8 mouse cellular contexts compared by ENCODE assay signal in the genomic region with DNA sequence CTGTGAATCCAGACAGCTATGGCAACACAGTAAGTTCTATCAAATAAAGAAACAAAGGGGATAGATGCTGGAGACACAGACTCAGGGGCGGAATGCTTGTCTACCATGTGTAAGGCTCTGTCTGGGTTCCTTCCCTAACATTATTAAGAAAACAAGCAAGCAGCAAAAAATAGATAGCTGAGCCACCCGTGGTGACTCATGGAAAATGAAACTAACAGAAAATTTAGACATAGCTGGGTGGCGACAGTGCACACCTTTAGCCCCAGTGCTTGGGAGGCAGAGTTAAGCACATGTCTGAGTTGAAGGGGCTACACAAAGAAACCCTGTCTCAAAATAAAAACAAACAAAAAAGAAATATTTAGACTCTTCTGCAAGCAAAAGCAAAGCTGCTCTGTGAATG. TPM values are rescaled to one million over a fixed set of nuclear protein-coding genes. Genes with fewer than 3 reads are reported as not detected.
DNase-seq lines count a peak whose midpoint lies in the region; ATAC-seq and TF ChIP-seq lines count a peak whose summit lies in the region.

No protein-coding gene starts in this region.

- peak overlapping the region; percentile 51; the same call in 1 of the 2 replicates for H3K4me3 ChIP-seq in kidney, postnatal 0 days (replicated peaks; ENCODE audit: low read depth, low read length)
- no peak overlapping the region for H3K4me3 ChIP-seq in kidney, adult 2 months (ENCODE audit: insufficient read depth, low read depth, low read length)
- H3K4me3 ChIP-seq in forebrain, embryonic 16.5 days (replicated peaks; ENCODE audit: low read length) = no peak overlapping the region; the same call in 1 of the 2 replicates
- H3K4me3 ChIP-seq in megakaryocyte, embryonic 14.5 days (replicated peaks) = peak overlapping the region; percentile 95
- H3K4me3 ChIP-seq in cerebellum, adult 2 months (replicated peaks; ENCODE audit: insufficient read depth, low read depth, low read length) = no peak overlapping the region

- no peak for TF ChIP-seq POLR2A in kidney, adult 2 months (IDR thresholded peaks at IDR 0.05; ENCODE audit: low read depth, low read length)
- no peak for TF ChIP-seq POLR2A in cerebellum, adult 2 months (IDR thresholded peaks at IDR 0.05; ENCODE audit: borderline replicate concordance, insufficient read depth, low read length)

- no peak for DNase-seq in kidney, postnatal 0 days (ENCODE audit: low spot score)
- DNase-seq in kidney, adult 2 months = no peak
- peak; percentile 60 for DNase-seq in NIH3T3 (ENCODE audit: low read depth)
- no peak for DNase-seq in cerebellum, adult 2 months
- DNase-seq in embryo, embryonic 9.5 days (ENCODE audit: extremely low spot score) = no peak
- no peak for DNase-seq in right cerebral cortex, postnatal 36 days (ENCODE audit: low spot score in 2 of 2)

- no peak for ATAC-seq in kidney, postnatal 0 days (replicated peaks; ENCODE audit: low FRiP score, low read depth)
- ATAC-seq in forebrain, embryonic 16.5 days = no peak

- TF ChIP-seq CTCF in kidney, postnatal 0 days (IDR thresholded peaks at IDR 0.05; ENCODE audit: low read depth) = no peak
- TF ChIP-seq CTCF in kidney, adult 2 months (conservative IDR thresholded peaks at IDR 0.05; ENCODE audit: insufficient read depth, insufficient read length, low read depth, low read length) = no peak
- no peak for TF ChIP-seq CTCF in cerebellum, adult 2 months (IDR thresholded peaks at IDR 0.05; ENCODE audit: borderline replicate concordance, insufficient read depth, low read depth, low read length)

- no peak overlapping the region for H3K27ac ChIP-seq in kidney, postnatal 0 days
- H3K27ac ChIP-seq in kidney, adult 2 months (ENCODE audit: insufficient read depth, low read depth, low read length) = no peak overlapping the region
- no peak overlapping the region for H3K27ac ChIP-seq in forebrain, embryonic 16.5 days (ENCODE audit: low read length)
- H3K27ac ChIP-seq in cerebellum, adult 2 months (ENCODE audit: insufficient read depth, low read length) = no peak overlapping the region

- H3K27me3 ChIP-seq in kidney, postnatal 0 days (ENCODE audit: insufficient read depth, low read length) = no peaks in the 10 kb centered on the region
- no peaks in the 10 kb centered on the region for H3K27me3 ChIP-seq in kidney, adult 2 months (replicated peaks; ENCODE audit: control insufficient read depth, insufficient read depth, low read length)
- no peaks in the 10 kb centered on the region for H3K27me3 ChIP-seq in forebrain, embryonic 16.5 days (replicated peaks; ENCODE audit: control insufficient read depth, insufficient read depth, low read length)
- no peaks in the 10 kb centered on the region for H3K27me3 ChIP-seq in megakaryocyte, embryonic 14.5 days (replicated peaks)
- no peaks in the 10 kb centered on the region for H3K27me3 ChIP-seq in cerebellum, adult 2 months (ENCODE audit: control insufficient read depth, insufficient read depth, low read length)

- H3K4me2 ChIP-seq in kidney, postnatal 0 days (ENCODE audit: low read length) = peak overlapping the region; percentile 70; the same call in 1 of the 2 replicates
- peak overlapping the region; percentile 79 for H3K4me2 ChIP-seq in forebrain, embryonic 16.5 days (ENCODE audit: low read length)

- WGBS in kidney, postnatal 0 days = 39% methylated on average over 3 of the region's 3 CpGs
- 37% methylated on average over 3 of the region's 3 CpGs for WGBS in kidney, adult 2 months
- 54% methylated on average over 3 of the region's 3 CpGs for WGBS in forebrain, embryonic 16.5 days
- WGBS in cerebellum, adult 2 months = 65% methylated on average over 3 of the region's 3 CpGs

- peak overlapping the region; percentile 65; the same call in 1 of the 2 replicates for H3K9ac ChIP-seq in kidney, postnatal 0 days (ENCODE audit: low read depth, low read length)
- H3K9ac ChIP-seq in forebrain, embryonic 16.5 days (replicated peaks; ENCODE audit: low read depth, low read length) = no peak overlapping the region

- H3K4me1 ChIP-seq in kidney, postnatal 0 days (replicated peaks; ENCODE audit: insufficient read depth, low read length) = peaks cover 9% of the 10 kb centered on the region; the same call in 1 of the 2 replicates
- H3K4me1 ChIP-seq in kidney, adult 2 months (ENCODE audit: control insufficient read depth, insufficient read depth, low read length) = peaks cover 18% of the 10 kb centered on the region
- peaks cover 17% of the 10 kb centered on the region for H3K4me1 ChIP-seq in forebrain, embryonic 16.5 days (replicated peaks; ENCODE audit: control insufficient read depth, insufficient read depth, low read length)
- peaks cover 48% of the 10 kb centered on the region for H3K4me1 ChIP-seq in megakaryocyte, embryonic 14.5 days
- no peaks in the 10 kb centered on the region; the same call in 1 of the 2 replicates for H3K4me1 ChIP-seq in cerebellum, adult 2 months (ENCODE audit: control insufficient read depth, insufficient read depth, low read length)

- no peaks in the 10 kb centered on the region for H3K9me3 ChIP-seq in kidney, postnatal 0 days (replicated peaks; ENCODE audit: low read length)
- H3K9me3 ChIP-seq in forebrain, embryonic 16.5 days (ENCODE audit: control insufficient read depth, low read length) = no peaks in the 10 kb centered on the region
- no peaks in the 10 kb centered on the region for H3K9me3 ChIP-seq in megakaryocyte, embryonic 14.5 days

- H3K36me3 ChIP-seq in kidney, postnatal 0 days (ENCODE audit: insufficient read depth, low read length) = peaks cover 17% of the 10 kb centered on the region
- H3K36me3 ChIP-seq in kidney, adult 2 months (ENCODE audit: control insufficient read depth, insufficient read depth, low read length) = no peaks in the 10 kb centered on the region
- peaks cover 10% of the 10 kb centered on the region for H3K36me3 ChIP-seq in forebrain, embryonic 16.5 days (ENCODE audit: control insufficient read depth, insufficient read depth)
- H3K36me3 ChIP-seq in megakaryocyte, embryonic 14.5 days (replicated peaks; ENCODE audit: low read length) = peaks cover 56% of the 10 kb centered on the region

RNA-seq across cellular contexts. Expression of a gene that starts 2.0 kb away (rescaled TPM):
- 126 and 149 TPM in 2 replicates for polyA plus RNA-seq in kidney, postnatal 0 days (2015; fragmentation: Nextera tagmentation; extraction: Ambion mirVana)
- 7.2 and 8.3 TPM in 2 replicates for polyA plus RNA-seq in kidney, adult 2 months (2012; rRNA removed)
- polyA plus RNA-seq in forebrain, embryonic 16.5 days (2015; fragmentation: Nextera tagmentation; extraction: Ambion mirVana) = 95.3 and 113 TPM in 2 replicates
- 5.7 and 7.6 TPM in 2 replicates for polyA plus RNA-seq in megakaryocyte, embryonic 14.5 days (2012; ENCODE audit: insufficient read depth, low replicate concordance)
- polyA plus RNA-seq in cerebellum, adult 2 months (2012; rRNA removed) = 4.5 and 5.1 TPM in 2 replicates

RNA-seq across cellular contexts. Expression of a gene that starts 29.3 kb away (rescaled TPM):
- 0.11 and 0.13 TPM in 2 replicates for polyA plus RNA-seq in kidney, postnatal 0 days (2015; fragmentation: Nextera tagmentation; extraction: Ambion mirVana)
- 0.03 and 0.05 TPM in 2 replicates for polyA plus RNA-seq in kidney, adult 2 months (2012; rRNA removed)
- 0.09 and 0.17 TPM in 2 replicates for polyA plus RNA-seq in forebrain, embryonic 16.5 days (2015; fragmentation: Nextera tagmentation; extraction: Ambion mirVana)
- not detected in 2 replicates for polyA plus RNA-seq in megakaryocyte, embryonic 14.5 days (2012; ENCODE audit: insufficient read depth, low replicate concordance)
- 0.27 and 0.33 TPM in 2 replicates for polyA plus RNA-seq in cerebellum, adult 2 months (2012; rRNA removed)

RNA-seq across cellular contexts. Expression of a gene that starts 59.7 kb away (rescaled TPM):
- polyA plus RNA-seq in kidney, postnatal 0 days (2015; fragmentation: Nextera tagmentation; extraction: Ambion mirVana) = 142 and 143 TPM in 2 replicates
- 16.7 and 21.9 TPM in 2 replicates for polyA plus RNA-seq in kidney, adult 2 months (2012; rRNA removed)
- 136 and 159 TPM in 2 replicates for polyA plus RNA-seq in forebrain, embryonic 16.5 days (2015; fragmentation: Nextera tagmentation; extraction: Ambion mirVana)
- 31.3 and 132 TPM in 2 replicates for polyA plus RNA-seq in megakaryocyte, embryonic 14.5 days (2012; ENCODE audit: insufficient read depth, low replicate concordance)
- 44.8 and 45.4 TPM in 2 replicates for polyA plus RNA-seq in cerebellum, adult 2 months (2012; rRNA removed)

Comparison
In these comparisons a context has a peak if more than half of its experiments do, and no peak if none do; other contexts are left out.
1. H3K4me3 ChIP-seq: peak in kidney, postnatal 0 days (single experiment) and megakaryocyte, embryonic 14.5 days (single experiment); none in kidney, adult 2 months (single experiment), forebrain, embryonic 16.5 days (single experiment) and cerebellum, adult 2 months (single experiment).
2. RNA of a gene that starts 2.0 kb away (polyA plus RNA-seq): 126 to 149 TPM in kidney, postnatal 0 days and 95.3 to 113 TPM in forebrain, embryonic 16.5 days; 7.2 to 8.3 TPM in kidney, adult 2 months, 5.7 to 7.6 TPM in megakaryocyte, embryonic 14.5 days and 4.5 to 5.1 TPM in cerebellum, adult 2 months; every median in the first group is over 10 times any median in the second.